Comparison of ENCODE assay signal across 18 mouse cellular contexts in the genomic region with DNA sequence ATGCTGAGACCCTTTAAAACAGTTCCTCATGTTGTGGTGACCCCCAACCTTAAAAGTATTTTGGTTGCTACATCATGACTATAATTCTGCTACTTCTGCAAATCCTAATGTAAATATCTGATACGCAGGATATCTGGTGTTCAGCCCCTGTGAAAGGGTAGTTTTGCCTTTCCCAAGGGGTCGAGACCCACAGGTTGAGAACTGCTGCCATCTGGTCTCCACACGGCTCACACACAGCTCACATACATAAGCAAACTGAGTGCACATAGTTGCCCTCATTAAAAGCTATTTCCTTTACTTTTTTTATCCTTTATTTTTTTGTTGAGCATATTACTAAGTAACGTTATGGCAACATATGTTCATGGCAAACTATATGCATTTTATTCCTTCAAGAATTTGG. TPM values are rescaled to one million over a fixed set of nuclear protein-coding genes. Genes with fewer than 3 reads are reported as not detected.
A peak's percentile ranks its signal among the peaks of the same experiment; 100 is the strongest.
DNase-seq lines count a peak whose midpoint lies in the region; ATAC-seq lines count a peak whose summit lies in the region.
"Had no signal": no experiment of that assay in that cellular context is flagged by ENCODE, and none has a peak within 500 bp of the region (broad histone marks: within the 10 kb centered on the region; RNA-seq: fewer than 3 reads in every experiment).

No protein-coding gene starts in this region.

- no peaks in the 10 kb centered on the region for H3K27me3 ChIP-seq in hindbrain, embryonic 10.5 days (ENCODE audit: insufficient read depth, poor library complexity, severe bottlenecking)
- H3K27me3 ChIP-seq in hindbrain, embryonic 13.5 days = no peaks in the 10 kb centered on the region
- no peaks in the 10 kb centered on the region for H3K27me3 ChIP-seq in embryonic facial prominence, embryonic 11.5 days (ENCODE audit: control insufficient read depth, insufficient read depth, low read length)
- no peaks in the 10 kb centered on the region for H3K27me3 ChIP-seq in limb, embryonic 12.5 days
- H3K27me3 ChIP-seq: CH12.LX; embryonic facial prominence, embryonic 13.5 days; forebrain, embryonic 12.5 days; heart, embryonic 12.5 days had no signal

- no peak overlapping the region for H3K4me2 ChIP-seq in hindbrain, embryonic 13.5 days
- no peak overlapping the region for H3K4me2 ChIP-seq in embryonic facial prominence, embryonic 11.5 days (ENCODE audit: low read depth, low read length)
- H3K4me2 ChIP-seq in limb, embryonic 12.5 days = no peak overlapping the region
- H3K4me2 ChIP-seq: embryonic facial prominence, embryonic 13.5 days; forebrain, embryonic 12.5 days; heart, embryonic 12.5 days had no signal

- no peak overlapping the region for H3K4me3 ChIP-seq in hindbrain, embryonic 10.5 days
- no peak overlapping the region for H3K4me3 ChIP-seq in hindbrain, embryonic 13.5 days
- H3K4me3 ChIP-seq in embryonic facial prominence, embryonic 11.5 days (ENCODE audit: low read depth, low read length) = no peak overlapping the region
- H3K4me3 ChIP-seq in limb, embryonic 12.5 days (replicated peaks) = no peak overlapping the region
- H3K4me3 ChIP-seq: embryonic facial prominence, embryonic 13.5 days; forebrain, embryonic 12.5 days; heart, embryonic 12.5 days had no signal

- H3K9me3 ChIP-seq in hindbrain, embryonic 10.5 days = no peaks in the 10 kb centered on the region
- no peaks in the 10 kb centered on the region for H3K9me3 ChIP-seq in hindbrain, embryonic 13.5 days
- no peaks in the 10 kb centered on the region for H3K9me3 ChIP-seq in embryonic facial prominence, embryonic 11.5 days (replicated peaks; ENCODE audit: control insufficient read depth, low read length)
- no peaks in the 10 kb centered on the region for H3K9me3 ChIP-seq in limb, embryonic 12.5 days
- H3K9me3 ChIP-seq: embryonic facial prominence, embryonic 13.5 days; forebrain, embryonic 12.5 days; heart, embryonic 12.5 days had no signal

- H3K9ac ChIP-seq in hindbrain, embryonic 13.5 days = no peak overlapping the region
- no peak overlapping the region for H3K9ac ChIP-seq in embryonic facial prominence, embryonic 11.5 days (replicated peaks; ENCODE audit: low read length)
- no peak overlapping the region for H3K9ac ChIP-seq in limb, embryonic 12.5 days (replicated peaks)
- H3K9ac ChIP-seq: embryonic facial prominence, embryonic 13.5 days; forebrain, embryonic 12.5 days; heart, embryonic 12.5 days had no signal

- WGBS in hindbrain, embryonic 10.5 days = 69% methylated on average over 4 of the region's 4 CpGs
- 82% methylated on average over 4 of the region's 4 CpGs for WGBS in hindbrain, embryonic 13.5 days
- WGBS in embryonic facial prominence, embryonic 11.5 days = 34% methylated on average over 4 of the region's 4 CpGs
- 18% methylated on average over 4 of the region's 4 CpGs for whole genome bisulfite sequencing in limb, embryonic 12.5 days

- no peak for ATAC-seq in hindbrain, embryonic 13.5 days (ENCODE audit: low FRiP score)
- ATAC-seq in embryonic facial prominence, embryonic 11.5 days (replicated peaks; ENCODE audit: insufficient number of reproducible peaks, low FRiP score, low TSS enrichment, low read depth) = no peak
- no peak for ATAC-seq in limb, embryonic 12.5 days (ENCODE audit: insufficient number of reproducible peaks, insufficient read depth, low FRiP score, low TSS enrichment, low read depth)
- ATAC-seq: forebrain, embryonic 16.5 days; hindbrain, embryonic 16.5 days; inflammation-experienced regulatory T-cells, adult 6 months had no signal

- H3K27ac ChIP-seq in hindbrain, embryonic 10.5 days = no peak overlapping the region
- no peak overlapping the region for H3K27ac ChIP-seq in hindbrain, embryonic 13.5 days
- H3K27ac ChIP-seq in embryonic facial prominence, embryonic 11.5 days (replicated peaks; ENCODE audit: low read depth, low read length) = no peak overlapping the region
- peak overlapping the region; percentile 62; the same call in 1 of the 2 replicates for H3K27ac ChIP-seq in limb, embryonic 12.5 days
- H3K27ac ChIP-seq: embryonic facial prominence, embryonic 13.5 days; forebrain, embryonic 12.5 days had no signal

- DNase-seq in hindbrain, embryonic 10.5 days (ENCODE audit: low spot score) = peak; percentile 30
- peak; percentile 75 for DNase-seq in embryonic facial prominence, embryonic 11.5 days (ENCODE audit: low spot score)
- DNase-seq in layer of hippocampus, adult 11-12 months (ENCODE audit: low spot score) = no peak
- no peak for DNase-seq in layer of hippocampus, postnatal 14 days (ENCODE audit: low spot score in 2 of 2)
- DNase-seq: adrenal gland, adult 8-10 months; adrenal gland, postnatal 36 days; cerebellum, adult 2 months; cerebellum, postnatal 10 days; gastrocnemius, postnatal 14 days had no signal

- H3K36me3 ChIP-seq in hindbrain, embryonic 10.5 days = no peaks in the 10 kb centered on the region
- no peaks in the 10 kb centered on the region for H3K36me3 ChIP-seq in hindbrain, embryonic 13.5 days
- no peaks in the 10 kb centered on the region for H3K36me3 ChIP-seq in embryonic facial prominence, embryonic 11.5 days (replicated peaks; ENCODE audit: control insufficient read depth, insufficient read depth, low read depth, low read length)
- H3K36me3 ChIP-seq in limb, embryonic 12.5 days = no peaks in the 10 kb centered on the region
- H3K36me3 ChIP-seq: embryonic facial prominence, embryonic 13.5 days; forebrain, embryonic 12.5 days; heart, embryonic 12.5 days had no signal

- H3K4me1 ChIP-seq in hindbrain, embryonic 10.5 days (replicated peaks) = no peaks in the 10 kb centered on the region
- no peaks in the 10 kb centered on the region for H3K4me1 ChIP-seq in hindbrain, embryonic 13.5 days (replicated peaks)
- H3K4me1 ChIP-seq in embryonic facial prominence, embryonic 11.5 days (ENCODE audit: control insufficient read depth, insufficient read depth, low read length) = no peaks in the 10 kb centered on the region
- peaks cover 5% of the 10 kb centered on the region; the same call in 1 of the 2 replicates for H3K4me1 ChIP-seq in limb, embryonic 12.5 days (replicated peaks)
- H3K4me1 ChIP-seq: forebrain, embryonic 12.5 days; heart, embryonic 12.5 days had no signal

RNA-seq across cellular contexts. Expression of a gene that starts 30.2 kb away (rescaled TPM):
- 33.8 and 36.4 TPM in 2 replicates for polyA plus RNA-seq in hindbrain, embryonic 10.5 days (2016; fragmentation: Nextera tagmentation; extraction: Ambion mirVana)
- 38.1 and 39.4 TPM in 2 replicates for polyA plus RNA-seq in hindbrain, embryonic 13.5 days (2015; fragmentation: Nextera tagmentation; extraction: Ambion mirVana)
- polyA plus RNA-seq in embryonic facial prominence, embryonic 11.5 days (2014; fragmentation: Nextera tagmentation; extraction: Ambion mirVana) = 57.7 and 61.6 TPM in 2 replicates
- polyA plus RNA-seq in limb, embryonic 12.5 days (2016; fragmentation: Nextera tagmentation; extraction: Ambion mirVana) = 51.6 and 53.1 TPM in 2 replicates
- 10 to 100 TPM; 44.8 to 47.4 TPM for total RNA-seq in layer of hippocampus, postnatal 14 days (2021)

Comparison
In these comparisons a context has a peak if more than half of its experiments do, and no peak if none do; other contexts are left out.
1. DNase-seq: peak in hindbrain, embryonic 10.5 days (single experiment) and embryonic facial prominence, embryonic 11.5 days (single experiment); none in layer of hippocampus, adult 11-12 months (single experiment) and layer of hippocampus, postnatal 14 days (0 of 2).